Comparison of ENCODE assay signal across 22 mouse cellular contexts in genomic region chr12:35742729-35743128, GRCm38 (mm10).
A peak's percentile ranks its signal among the peaks of the same experiment; 100 is the strongest.
DNase-seq lines count a peak whose midpoint lies in the region; ATAC-seq and TF ChIP-seq lines count a peak whose summit lies in the region.
"Had no signal": no experiment of that assay in that cellular context is flagged by ENCODE, and none has a peak within 500 bp of the region (broad histone marks: within the 10 kb centered on the region; RNA-seq: fewer than 3 reads in every experiment).

No protein-coding gene starts in this region.

- POLR2A ChIA-PET in Patski (lab: Charles Lee) = no interaction called here

- no peak for DNase-seq in frontal cortex, postnatal 25 days (ENCODE audit: low spot score in 2 of 2)
- DNase-seq in 3T3-L1 (ENCODE audit: low read depth, low spot score) (peak; percentile 87), Patski (ENCODE audit: low read depth, low spot score) (peak; percentile 48), MN1 (ENCODE audit: low spot score) (no peak)
- no peak for DNase-seq in B cell, adult 2 months
- DNase-seq in midbrain, embryonic 14.5 days = no peak
- DNase-seq: adrenal gland, postnatal 10 days; cerebellum, adult 11-12 months; cerebellum, adult 9-11 months; cerebellum, postnatal 36 days; embryo, embryonic 11 days; gastrocnemius, postnatal 36 days; heart, adult 18-20 months; heart, postnatal 10 days; kidney, adult 11 months had no signal

- H3ac ChIP-seq in myocyte (ENCODE audit: control insufficient read depth, insufficient read length) = no peak overlapping the region

- H3K27me3 ChIP-seq in Patski (no peaks in the 10 kb centered on the region), myocyte (ENCODE audit: control insufficient read depth, insufficient read depth, insufficient read length) (no peaks in the 10 kb centered on the region)
- no peaks in the 10 kb centered on the region for H3K27me3 ChIP-seq in midbrain, embryonic 14.5 days (ENCODE audit: control insufficient read depth, insufficient read depth, low read length)
- H3K27me3 ChIP-seq: embryonic facial prominence, embryonic 15.5 days; hindbrain, embryonic 13.5 days had no signal

- peaks cover 3% of the 10 kb centered on the region; the same call in 1 of the 2 replicates for H3K4me1 ChIP-seq in midbrain, embryonic 14.5 days (ENCODE audit: control insufficient read depth, insufficient read depth, low read length)
- H3K4me1 ChIP-seq: heart, embryonic 10.5 days had no signal

- no peak overlapping the region for H3K9ac ChIP-seq in midbrain, embryonic 14.5 days (replicated peaks; ENCODE audit: low read length)
- H3K9ac ChIP-seq: embryonic facial prominence, embryonic 15.5 days; hindbrain, embryonic 13.5 days had no signal

- H3K27ac ChIP-seq in midbrain, embryonic 14.5 days (replicated peaks; ENCODE audit: low read depth, low read length) = no peak overlapping the region
- H3K27ac ChIP-seq: embryonic facial prominence, embryonic 15.5 days; heart, embryonic 10.5 days; hindbrain, embryonic 13.5 days; hindbrain, postnatal 0 days had no signal

- H3K79me2 ChIP-seq in myocyte (ENCODE audit: control insufficient read depth, insufficient read depth) = no peaks in the 10 kb centered on the region

- no peak for TF ChIP-seq POLR2A in myocyte (IDR thresholded peaks at IDR 0.05; ENCODE audit: insufficient read length, low read depth)

- CTCF ChIA-PET in Patski (lab: Charles Lee) = no interaction called here

- H3K4me2 ChIP-seq in myocyte (ENCODE audit: low read depth) = peak overlapping the region; percentile 55
- H3K4me2 ChIP-seq in midbrain, embryonic 14.5 days (ENCODE audit: low read length) = no peak overlapping the region
- H3K4me2 ChIP-seq: embryonic facial prominence, embryonic 15.5 days; hindbrain, embryonic 13.5 days had no signal

- in situ Hi-C loops in Patski (cut with MboI; ENCODE audit: low pct_unique_long_range_greater_than_20kb) = no loop called here

- peak; percentile 99 for ATAC-seq in frontal cortex, adult (ENCODE audit: low TSS enrichment)
- ATAC-seq in Patski = peak; percentile 86
- ATAC-seq in midbrain, embryonic 14.5 days (ENCODE audit: low FRiP score, low TSS enrichment) = no peak
- ATAC-seq: forebrain, embryonic 16.5 days; hindbrain, postnatal 0 days had no signal

- WGBS in midbrain, embryonic 14.5 days = 68% methylated on average over 1 of the region's 1 CpGs

- H3K36me3 ChIP-seq in myocyte (ENCODE audit: control insufficient read depth, insufficient read depth) = no peaks in the 10 kb centered on the region
- no peaks in the 10 kb centered on the region for H3K36me3 ChIP-seq in midbrain, embryonic 14.5 days (ENCODE audit: control insufficient read depth, insufficient read depth, low read length)
- H3K36me3 ChIP-seq: embryonic facial prominence, embryonic 15.5 days; heart, embryonic 10.5 days; hindbrain, embryonic 13.5 days had no signal

- no peaks in the 10 kb centered on the region for H3K9me3 ChIP-seq in midbrain, embryonic 14.5 days (ENCODE audit: control insufficient read depth, low read length)
- H3K9me3 ChIP-seq: embryonic facial prominence, embryonic 15.5 days; heart, embryonic 10.5 days; hindbrain, embryonic 13.5 days had no signal

- TF ChIP-seq CTCF in Patski (IDR thresholded peaks at IDR 0.05) = no peak

- H3K4me3 ChIP-seq in myocyte = no peak overlapping the region
- H3K4me3 ChIP-seq in midbrain, embryonic 14.5 days (replicated peaks; ENCODE audit: low read depth, low read length) = no peak overlapping the region
- H3K4me3 ChIP-seq: embryonic facial prominence, embryonic 15.5 days; heart, embryonic 10.5 days; hindbrain, embryonic 13.5 days had no signal

TF ChIP-seq in myocyte, 11 proteins besides CTCF, POLR2A, EP300 and RAD21:
- peak in 1 of 3 experiments; percentile 13 for TF ChIP-seq MYOD1 (IDR thresholded peaks at IDR 0.05; ENCODE audit: control insufficient read depth in 1 of 3, insufficient read length in 2 of 3, low read depth in 2 of 3)
- TF ChIP-seq E2F4 (IDR thresholded peaks at IDR 0.05; ENCODE audit: insufficient read depth) = no peak
TF ChIP-seq in myocyte: peak in this region for 1.

Comparison
In these comparisons a context has a peak if more than half of its experiments do, and no peak if none do; other contexts are left out.
1. DNase-seq: peak in 3T3-L1 (single experiment) and Patski (single experiment); none in frontal cortex, postnatal 25 days (0 of 2), B cell, adult 2 months (0 of 2), midbrain, embryonic 14.5 days (single experiment) and MN1 (single experiment).